Mouse (Mus musculus): ENCODE data around the gene Mycbpap.

DNA sequence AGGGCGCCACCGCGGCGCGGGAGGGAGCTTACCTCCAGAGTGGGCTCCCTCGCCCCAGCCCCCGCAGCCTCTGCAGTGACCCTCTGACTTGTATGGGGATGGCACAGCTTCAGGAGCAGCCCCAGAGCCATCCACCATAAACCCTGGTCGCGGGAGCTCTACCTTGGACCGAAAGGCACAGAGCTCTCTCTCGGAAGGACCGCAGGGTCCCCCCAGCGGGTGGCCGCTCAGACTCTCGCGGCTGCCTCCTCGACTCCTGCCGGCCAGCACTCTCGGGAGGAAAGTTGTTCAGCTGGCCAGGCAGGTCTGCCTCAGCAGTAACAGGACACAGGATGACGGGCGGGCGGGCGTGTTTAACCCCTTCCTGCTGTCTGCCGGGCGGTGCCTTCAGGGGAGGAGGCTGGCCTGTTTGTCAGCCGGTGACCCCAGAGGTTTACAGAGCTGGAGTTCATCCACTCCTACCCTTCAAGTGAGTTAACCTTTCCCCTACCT, 21.8 kb downstream of the Mycbpap start, which contains the start of gene Epn3:
- no peak for TF ChIP-seq EP300 (IDR thresholded peaks at IDR 0.05; ENCODE audit: low read depth)
- no peak for TF ChIP-seq CTCF (IDR thresholded peaks at IDR 0.05; ENCODE audit: low read depth)

All from liver, postnatal 0 days (tissue).